Mouse (Mus musculus): ENCODE data around the gene Rnf224. TPM values are rescaled to one million over a fixed set of nuclear protein-coding genes. Genes with fewer than 3 reads are reported as not detected.

Rnf224 gene
- polyA plus RNA-seq (2015; fragmentation: Nextera tagmentation; extraction: Ambion mirVana), result 0.10 TPM in 1 of 2 replicates, not detected in the other

- peaks cover 3% of the 10 kb centered on the region; the same call in 1 of the 2 replicates for H3K27me3 ChIP-seq (replicated peaks; ENCODE audit: insufficient read depth, low read length)
Measured at GRCm38 (mm10) chr2:25236614-25237013, at the start of gene Rnf224. Gene Rnf224, minus strand, starts transcription at chr2:25236787.

GRCm38 (mm10) chr2:25286314-25286713, 49.7 kb upstream of the Rnf224 start:
- Histone ChIP-seq H3K4me2 (replicated peaks; ENCODE audit: low read depth, low read length) (no peak overlapping the region), H3K9ac (replicated peaks; ENCODE audit: low read depth) (no peak overlapping the region), H3K36me3 (ENCODE audit: insufficient read depth, low read length) (peaks cover 34% of the 10 kb centered on the region; the same call in 1 of the 2 replicates), H3K27me3 (replicated peaks; ENCODE audit: insufficient read depth, low read length) (peaks cover 26% of the 10 kb centered on the region), H3K27ac (ENCODE audit: low read length) (peak overlapping the region; percentile 88), H3K4me3 (ENCODE audit: low read depth, low read length) (no peak overlapping the region), H3K4me1 (ENCODE audit: insufficient read depth, low read depth, low read length) (peaks cover 18% of the 10 kb centered on the region), H3K9me3 (ENCODE audit: low read length) (no peaks in the 10 kb centered on the region)
- DNase-seq (ENCODE audit: low spot score), result no peak
- TF ChIP-seq CTCF (IDR thresholded peaks at IDR 0.05) (no peak), EP300 (IDR thresholded peaks at IDR 0.05) (no peak)
- ATAC-seq, result peak; percentile 26
- 31% methylated on average over 1 of the region's 1 CpGs for WGBS

More at GRCm38 (mm10) chr2:25236614-25237013, at the start of gene Rnf224:
- H3K36me3 ChIP-seq (ENCODE audit: insufficient read depth, low read length), result no peaks in the 10 kb centered on the region
- peaks cover 7% of the 10 kb centered on the region; the same call in 1 of the 2 replicates for H3K4me1 ChIP-seq (ENCODE audit: insufficient read depth, low read depth, low read length)
- H3K4me3 ChIP-seq (ENCODE audit: low read depth, low read length), result no peak within 1 kb of the TSS
- H3K4me2 ChIP-seq (replicated peaks; ENCODE audit: low read depth, low read length), result no peak within 1 kb of the TSS
- TF ChIP-seq CTCF (IDR thresholded peaks at IDR 0.05), result no peak
- no peak for TF ChIP-seq EP300 (IDR thresholded peaks at IDR 0.05)
- H3K9ac ChIP-seq (replicated peaks; ENCODE audit: low read depth), result no peak within 1 kb of the TSS
- DNase-seq (ENCODE audit: low spot score) (no peak), ATAC-seq (no peak)
- H3K27ac ChIP-seq (ENCODE audit: low read length), result peak within 1 kb of the TSS; percentile 69; the same call in 1 of the 2 replicates
- no peaks in the 10 kb centered on the region for H3K9me3 ChIP-seq (ENCODE audit: low read length)
- WGBS, result 21% methylated on average over 8 of the region's 8 CpGs

GRCm38 (mm10) chr2:25285551-25285950, 49.0 kb upstream of the Rnf224 start:
- H3K9ac ChIP-seq (replicated peaks; ENCODE audit: low read depth), result no peak overlapping the region
- no peak for DNase-seq (ENCODE audit: low spot score)
- H3K36me3 ChIP-seq (ENCODE audit: insufficient read depth, low read length), result peaks cover 41% of the 10 kb centered on the region; the same call in 1 of the 2 replicates
- ATAC-seq, result no peak
- H3K4me2 ChIP-seq (replicated peaks; ENCODE audit: low read depth, low read length), result no peak overlapping the region
- H3K27me3 ChIP-seq (replicated peaks; ENCODE audit: insufficient read depth, low read length), result peaks cover 19% of the 10 kb centered on the region
- no peaks in the 10 kb centered on the region for H3K9me3 ChIP-seq (ENCODE audit: low read length)
- peaks cover 18% of the 10 kb centered on the region; the same call in 1 of the 2 replicates for H3K4me1 ChIP-seq (ENCODE audit: insufficient read depth, low read depth, low read length)
- H3K27ac ChIP-seq (ENCODE audit: low read length), result peak overlapping the region; percentile 88
- TF ChIP-seq CTCF (IDR thresholded peaks at IDR 0.05), result no peak
- no peak for TF ChIP-seq EP300 (IDR thresholded peaks at IDR 0.05)
- no peak overlapping the region for H3K4me3 ChIP-seq (ENCODE audit: low read depth, low read length)
- WGBS, result 77% methylated on average over 2 of the region's 2 CpGs

GRCm38 (mm10) chr2:25278928-25279882, 42.6 kb upstream of the Rnf224 start:
- Histone ChIP-seq H3K27ac (ENCODE audit: low read length) (no peak overlapping the region), H3K9me3 (ENCODE audit: low read length) (no peaks in the 10 kb centered on the region), H3K4me2 (replicated peaks; ENCODE audit: low read depth, low read length) (no peak overlapping the region), H3K4me3 (ENCODE audit: low read depth, low read length) (no peak overlapping the region), H3K36me3 (ENCODE audit: insufficient read depth, low read length) (peaks cover 57% of the 10 kb centered on the region), H3K9ac (replicated peaks; ENCODE audit: low read depth) (no peak overlapping the region), H3K4me1 (ENCODE audit: insufficient read depth, low read depth, low read length) (no peaks in the 10 kb centered on the region), H3K27me3 (replicated peaks; ENCODE audit: insufficient read depth, low read length) (no peaks in the 10 kb centered on the region)
- ATAC-seq (peak; percentile 80), DNase-seq (ENCODE audit: low spot score) (peak; percentile 90)
- 64% methylated on average over 13 of the region's 13 CpGs for WGBS
- no peak for TF ChIP-seq EP300 (IDR thresholded peaks at IDR 0.05)
- TF ChIP-seq CTCF (IDR thresholded peaks at IDR 0.05), result peak; percentile 94

- TF ChIP-seq CTCF (IDR thresholded peaks at IDR 0.05) (no peak), EP300 (IDR thresholded peaks at IDR 0.05) (no peak)
- H3K4me3 ChIP-seq (ENCODE audit: low read depth, low read length), result peak overlapping the region; percentile 56
- no peaks in the 10 kb centered on the region for H3K9me3 ChIP-seq (ENCODE audit: low read length)
- H3K4me2 ChIP-seq (replicated peaks; ENCODE audit: low read depth, low read length), result peak overlapping the region; percentile 88
- ATAC-seq (no peak), DNase-seq (ENCODE audit: low spot score) (no peak)
- peak overlapping the region; percentile 33; the same call in 1 of the 2 replicates for H3K27ac ChIP-seq (ENCODE audit: low read length)
- peaks cover 20% of the 10 kb centered on the region; the same call in 1 of the 2 replicates for H3K36me3 ChIP-seq (ENCODE audit: insufficient read depth, low read length)
- peak overlapping the region; percentile 81 for H3K9ac ChIP-seq (replicated peaks; ENCODE audit: low read depth)
- no peaks in the 10 kb centered on the region for H3K27me3 ChIP-seq (replicated peaks; ENCODE audit: insufficient read depth, low read length)
- H3K4me1 ChIP-seq (ENCODE audit: insufficient read depth, low read depth, low read length), result peaks cover 21% of the 10 kb centered on the region; the same call in 1 of the 2 replicates
- WGBS, result 31% methylated on average over 16 of the region's 16 CpGs
Measured at GRCm38 (mm10) chr2:25273010-25273409, 36.4 kb upstream of the Rnf224 start.

GRCm38 (mm10) chr2:25272515-25272914, 35.9 kb upstream of the Rnf224 start:
- Histone ChIP-seq H3K27me3 (replicated peaks; ENCODE audit: insufficient read depth, low read length) (no peaks in the 10 kb centered on the region), H3K4me2 (replicated peaks; ENCODE audit: low read depth, low read length) (peak overlapping the region; percentile 88), H3K9me3 (ENCODE audit: low read length) (no peaks in the 10 kb centered on the region), H3K4me3 (ENCODE audit: low read depth, low read length) (peak overlapping the region; percentile 56), H3K4me1 (ENCODE audit: insufficient read depth, low read depth, low read length) (peaks cover 21% of the 10 kb centered on the region; the same call in 1 of the 2 replicates), H3K36me3 (ENCODE audit: insufficient read depth, low read length) (peaks cover 15% of the 10 kb centered on the region; the same call in 1 of the 2 replicates), H3K27ac (ENCODE audit: low read length) (peak overlapping the region; percentile 33; the same call in 1 of the 2 replicates), H3K9ac (replicated peaks; ENCODE audit: low read depth) (peak overlapping the region; percentile 81)
- DNase-seq (ENCODE audit: low spot score) (no peak), ATAC-seq (peak; percentile 26)
- 1% methylated on average over 24 of the region's 29 CpGs for WGBS
- TF ChIP-seq CTCF (IDR thresholded peaks at IDR 0.05), result no peak
- TF ChIP-seq EP300 (IDR thresholded peaks at IDR 0.05), result no peak

All from lung, postnatal 0 days (tissue).